Mouse (Mus musculus) right cerebral cortex, postnatal 25 days (tissue): Measurements from ENCODE around the gene Teddm3.
"Not testable (repeated sequence)": the region's sequence is repeated elsewhere in the genome, so short reads cannot be mapped to it uniquely, and the experiment has no call there.

Experiments used
- DNase-seq: peaks from one replicate; pipeline ENCODE4 v3.0.0; 2022

The Teddm3 gene

DNA sequence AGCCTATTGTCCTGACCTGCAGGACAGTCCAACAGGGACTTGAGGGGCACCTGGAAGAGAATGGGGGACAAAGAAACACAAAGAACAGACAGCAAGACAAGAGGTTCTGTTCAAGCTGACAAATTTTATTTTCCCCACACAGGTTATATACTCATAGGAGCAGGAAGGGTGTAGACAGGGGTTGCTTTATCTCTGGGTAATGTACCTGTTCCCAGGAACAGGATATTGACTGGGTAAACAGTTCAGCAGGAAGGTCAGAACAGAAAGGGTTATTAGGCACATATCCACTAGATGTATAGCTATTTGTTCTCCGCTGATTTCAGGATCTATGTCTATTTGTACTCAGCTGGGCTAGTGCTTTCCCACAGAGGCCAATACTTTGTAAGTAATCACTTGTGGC, 5.3 kb downstream of the Teddm3 start:
- not testable (repeated sequence) for DNase-seq

- no peak for DNase-seq
Measured at GRCm38 (mm10) chr16:21136312-21137083, 17.3 kb downstream of the Teddm3 start.

GRCm38 (mm10) chr16:21127666-21128065, 26.1 kb downstream of the Teddm3 start:
- not testable (repeated sequence) for DNase-seq

- DNase-seq: not testable (repeated sequence)
Measured at GRCm38 (mm10) chr16:21122776-21123175, 31.0 kb downstream of the Teddm3 start.

DNA sequence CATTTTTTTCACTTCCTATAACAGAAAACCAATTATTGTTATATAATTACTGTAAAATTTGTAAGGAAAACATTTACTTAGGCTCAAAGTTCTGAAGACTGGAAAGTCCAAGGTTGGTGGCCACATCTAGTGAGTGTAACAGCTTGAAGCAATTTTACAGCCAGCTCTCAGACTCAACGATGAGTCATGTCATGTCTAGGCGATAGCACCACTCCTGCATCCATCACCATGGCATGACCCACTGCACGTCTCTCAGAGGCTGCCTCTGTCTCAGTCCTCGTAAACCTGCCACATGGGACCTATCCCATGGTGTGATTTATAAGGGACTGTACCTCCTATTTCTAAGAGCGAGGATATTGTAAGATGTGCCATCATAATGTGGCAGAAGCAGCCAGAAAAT, 37.7 kb downstream of the Teddm3 start:
- no peak for DNase-seq

DNA sequence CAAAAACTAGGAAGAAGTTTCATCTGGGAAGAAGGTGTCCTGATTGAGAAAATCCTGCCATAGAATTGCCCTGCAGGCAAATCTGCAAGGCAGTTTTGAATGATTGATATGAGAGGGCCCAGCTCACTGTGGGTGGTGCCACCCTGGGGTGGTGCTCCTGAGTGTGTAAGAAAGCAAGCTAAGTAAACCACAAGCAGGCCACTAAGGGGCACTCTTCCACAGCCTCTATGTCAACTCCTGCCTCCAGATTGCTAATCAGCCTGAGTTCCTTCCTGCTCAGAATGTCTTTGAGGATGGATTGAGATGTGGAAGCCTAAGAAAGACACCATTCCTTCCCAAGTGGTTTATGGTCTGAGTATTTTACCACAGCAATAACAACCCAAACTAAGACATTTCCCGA, 44.3 kb downstream of the Teddm3 start:
- no peak for DNase-seq
